Mouse (Mus musculus): ENCODE measurements around the gene Syne1. TPM values are rescaled to one million over a fixed set of nuclear protein-coding genes. Genes with fewer than 3 reads are reported as not detected.

Syne1 gene
- polyA plus RNA-seq, 1 experiment from 2014 or later = 3.6 TPM

GRCm38 (mm10) chr10:5336394-5336793 is 214.9 kb downstream of the Syne1 start:
- H3K4me3 ChIP-seq (ENCODE audit: low read depth, low read length) = no peak overlapping the region
- H3K9ac ChIP-seq (ENCODE audit: low read length) = no peak overlapping the region
- no peaks in the 10 kb centered on the region for H3K4me1 ChIP-seq (replicated peaks; ENCODE audit: control insufficient read depth, insufficient read depth)
- no peaks in the 10 kb centered on the region for H3K27me3 ChIP-seq (ENCODE audit: control insufficient read depth, insufficient read depth, low read length)
- ATAC-seq (ENCODE audit: low FRiP score, low TSS enrichment) (no peak), DNase-seq (ENCODE audit: low spot score) (no peak)
- no peaks in the 10 kb centered on the region for H3K9me3 ChIP-seq (ENCODE audit: control insufficient read depth, low read length)
- no peak overlapping the region for H3K27ac ChIP-seq (replicated peaks)
- no peak overlapping the region for H3K4me2 ChIP-seq (replicated peaks; ENCODE audit: low read depth)
- no peak for TF ChIP-seq EP300 (optimal IDR thresholded peaks at IDR 0.05)
- peak; percentile 62 for TF ChIP-seq CTCF (IDR thresholded peaks at IDR 0.05; ENCODE audit: low read depth)
- no peaks in the 10 kb centered on the region for H3K36me3 ChIP-seq (ENCODE audit: control insufficient read depth, insufficient read depth, low read length)

- no peak for ATAC-seq (ENCODE audit: low FRiP score, low TSS enrichment)
- no peak for DNase-seq (ENCODE audit: low spot score)
- H3K27me3 ChIP-seq (ENCODE audit: control insufficient read depth, insufficient read depth, low read length) = no peaks in the 10 kb centered on the region
- TF ChIP-seq CTCF (IDR thresholded peaks at IDR 0.05; ENCODE audit: low read depth) (no peak), EP300 (optimal IDR thresholded peaks at IDR 0.05) (no peak)
- H3K4me1 ChIP-seq (replicated peaks; ENCODE audit: control insufficient read depth, insufficient read depth) = no peaks in the 10 kb centered on the region
- H3K4me3 ChIP-seq (ENCODE audit: low read depth, low read length) = no peak overlapping the region
- WGBS = 85% methylated on average over 5 of the region's 5 CpGs
- no peak overlapping the region for H3K4me2 ChIP-seq (replicated peaks; ENCODE audit: low read depth)
- H3K36me3 ChIP-seq (ENCODE audit: control insufficient read depth, insufficient read depth, low read length) = no peaks in the 10 kb centered on the region
- no peak overlapping the region for H3K27ac ChIP-seq (replicated peaks)
- H3K9ac ChIP-seq (ENCODE audit: low read length) = no peak overlapping the region
- no peaks in the 10 kb centered on the region for H3K9me3 ChIP-seq (ENCODE audit: control insufficient read depth, low read length)
Observed at GRCm38 (mm10) chr10:5332801-5333200, 218.5 kb downstream of the Syne1 start.

GRCm38 (mm10) chr10:5326716-5327115 is 224.6 kb downstream of the Syne1 start:
- DNase-seq (ENCODE audit: low spot score) = no peak
- no peak for ATAC-seq (ENCODE audit: low FRiP score, low TSS enrichment)
- TF ChIP-seq CTCF (IDR thresholded peaks at IDR 0.05; ENCODE audit: low read depth) (no peak), EP300 (optimal IDR thresholded peaks at IDR 0.05) (no peak)
- H3K9ac ChIP-seq (ENCODE audit: low read length) = no peak overlapping the region
- no peaks in the 10 kb centered on the region for H3K9me3 ChIP-seq (ENCODE audit: control insufficient read depth, low read length)
- WGBS = 72% methylated on average over 9 of the region's 9 CpGs
- H3K4me1 ChIP-seq (replicated peaks; ENCODE audit: control insufficient read depth, insufficient read depth) = no peaks in the 10 kb centered on the region
- no peak overlapping the region for H3K4me2 ChIP-seq (replicated peaks; ENCODE audit: low read depth)
- H3K4me3 ChIP-seq (ENCODE audit: low read depth, low read length) = no peak overlapping the region
- no peak overlapping the region for H3K27ac ChIP-seq (replicated peaks)
- no peaks in the 10 kb centered on the region for H3K36me3 ChIP-seq (ENCODE audit: control insufficient read depth, insufficient read depth, low read length)
- no peaks in the 10 kb centered on the region for H3K27me3 ChIP-seq (ENCODE audit: control insufficient read depth, insufficient read depth, low read length)

DNA sequence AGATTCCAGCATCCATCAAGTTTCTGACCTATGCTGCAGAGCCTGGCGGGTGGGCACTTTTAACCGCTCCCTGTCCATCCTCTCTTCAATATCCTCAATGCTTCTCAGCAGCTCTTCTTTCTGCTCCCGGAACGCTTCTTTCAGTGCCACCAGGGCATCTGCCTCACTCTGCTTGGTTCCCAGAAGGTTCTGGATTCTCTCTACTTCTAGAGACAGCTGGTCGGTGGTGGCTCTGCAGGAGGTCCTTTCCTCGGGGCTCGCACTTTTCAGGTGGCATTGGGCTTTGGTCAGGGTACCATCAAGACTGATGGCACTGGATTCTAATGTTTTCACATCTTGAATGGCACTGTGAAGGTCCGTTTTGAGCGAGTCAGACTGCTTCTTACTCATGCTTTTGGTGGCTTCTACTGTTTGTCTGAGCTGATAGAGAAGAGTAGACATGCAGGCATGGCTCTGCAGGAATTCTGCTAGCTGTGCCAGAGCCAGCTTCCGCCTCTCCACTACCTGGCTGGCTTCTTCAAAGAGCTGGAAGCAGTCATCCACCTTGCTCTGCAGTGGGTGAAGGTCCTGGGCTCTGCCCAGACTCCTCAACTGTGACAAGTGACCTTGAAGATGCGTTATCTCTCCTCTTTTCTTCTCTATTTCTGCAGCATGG is 227.4 kb downstream of the Syne1 start:
- Histone ChIP-seq H3K27me3 (ENCODE audit: control insufficient read depth, insufficient read depth, low read length) (no peaks in the 10 kb centered on the region), H3K4me3 (ENCODE audit: low read depth, low read length) (no peak overlapping the region), H3K4me2 (replicated peaks; ENCODE audit: low read depth) (no peak overlapping the region), H3K4me1 (replicated peaks; ENCODE audit: control insufficient read depth, insufficient read depth) (no peaks in the 10 kb centered on the region), H3K27ac (replicated peaks) (no peak overlapping the region), H3K9me3 (ENCODE audit: control insufficient read depth, low read length) (no peaks in the 10 kb centered on the region), H3K9ac (ENCODE audit: low read length) (no peak overlapping the region), H3K36me3 (ENCODE audit: control insufficient read depth, insufficient read depth, low read length) (no peaks in the 10 kb centered on the region)
- TF ChIP-seq EP300 (optimal IDR thresholded peaks at IDR 0.05) (no peak), CTCF (IDR thresholded peaks at IDR 0.05; ENCODE audit: low read depth) (no peak)
- DNase-seq (ENCODE audit: low spot score) = no peak
- WGBS = 80% methylated on average over 11 of the region's 11 CpGs
- no peak for ATAC-seq (ENCODE audit: low FRiP score, low TSS enrichment)

DNA sequence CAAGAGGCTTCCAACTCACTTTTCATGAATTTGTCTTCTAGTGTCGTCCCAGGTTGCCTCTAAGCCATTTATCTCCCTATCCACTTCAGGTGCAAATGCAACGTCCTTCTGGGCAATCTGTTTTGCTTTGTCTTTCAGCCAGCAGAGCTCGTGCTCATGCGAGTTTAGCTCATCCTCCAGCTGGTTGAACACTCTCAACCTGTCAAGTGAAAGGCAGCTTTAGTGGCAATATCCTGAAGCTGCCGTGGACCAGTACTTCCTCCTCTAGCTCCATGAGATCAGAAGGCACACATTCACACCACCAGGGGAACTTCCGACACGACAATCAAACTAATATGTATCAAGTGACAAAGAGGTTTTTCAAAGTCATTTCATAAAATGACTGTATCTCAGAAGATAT is 228.7 kb downstream of the Syne1 start:
- ATAC-seq (ENCODE audit: low FRiP score, low TSS enrichment) = no peak
- Histone ChIP-seq H3K27me3 (ENCODE audit: control insufficient read depth, insufficient read depth, low read length) (no peaks in the 10 kb centered on the region), H3K4me2 (replicated peaks; ENCODE audit: low read depth) (no peak overlapping the region), H3K36me3 (ENCODE audit: control insufficient read depth, insufficient read depth, low read length) (no peaks in the 10 kb centered on the region), H3K9me3 (ENCODE audit: control insufficient read depth, low read length) (no peaks in the 10 kb centered on the region), H3K4me1 (replicated peaks; ENCODE audit: control insufficient read depth, insufficient read depth) (no peaks in the 10 kb centered on the region), H3K4me3 (ENCODE audit: low read depth, low read length) (no peak overlapping the region), H3K9ac (ENCODE audit: low read length) (no peak overlapping the region), H3K27ac (replicated peaks) (no peak overlapping the region)
- TF ChIP-seq EP300 (optimal IDR thresholded peaks at IDR 0.05) = no peak
- DNase-seq (ENCODE audit: low spot score) = no peak
- WGBS = 37% methylated on average over 7 of the region's 7 CpGs

GRCm38 (mm10) chr10:5317602-5318001 is 233.7 kb downstream of the Syne1 start:
- peak; percentile 82 for DNase-seq (ENCODE audit: low spot score)

More at GRCm38 (mm10) chr10:5317602-5318001, 233.7 kb downstream of the Syne1 start:
- Histone ChIP-seq H3K27ac (replicated peaks) (no peak overlapping the region), H3K9ac (ENCODE audit: low read length) (no peak overlapping the region), H3K4me2 (replicated peaks; ENCODE audit: low read depth) (no peak overlapping the region), H3K27me3 (ENCODE audit: control insufficient read depth, insufficient read depth, low read length) (no peaks in the 10 kb centered on the region), H3K4me1 (replicated peaks; ENCODE audit: control insufficient read depth, insufficient read depth) (no peaks in the 10 kb centered on the region), H3K36me3 (ENCODE audit: control insufficient read depth, insufficient read depth, low read length) (no peaks in the 10 kb centered on the region), H3K9me3 (ENCODE audit: control insufficient read depth, low read length) (no peaks in the 10 kb centered on the region), H3K4me3 (ENCODE audit: low read depth, low read length) (no peak overlapping the region)
- ATAC-seq (ENCODE audit: low FRiP score, low TSS enrichment) = peak; percentile 74; the same call in 1 of the 2 replicates
- TF ChIP-seq CTCF (IDR thresholded peaks at IDR 0.05; ENCODE audit: low read depth) (peak; percentile 88), EP300 (optimal IDR thresholded peaks at IDR 0.05) (no peak)
- 10% methylated on average over 6 of the region's 6 CpGs for WGBS
